Mouse (Mus musculus): ENCODE measurements at regions not wholly inside any gene's neighbourhood (a gene's known extent, or its start where the extent isn't known, plus 50 kb on each side); places are given as distances from the start of the nearest gene placed in this dataset.
"Not testable (repeated sequence)": the region's sequence is repeated elsewhere in the genome, so short reads cannot be mapped to it uniquely, and the experiment has no call there.

- DNase-seq (ENCODE audit: low read depth, low spot score): not testable (repeated sequence)
These were observed 60.9 kb upstream of the Acpp start for GRCm38 (mm10) chr9:104398484-104398883.

GRCm38 (mm10) chr9:104387805-104388204, 50.3 kb upstream of the Acpp start:
- DNase-seq (ENCODE audit: low read depth, low spot score): peak; percentile 6
